Mouse (Mus musculus) Patski (cell line): ENCODE results near the gene Gm9887. TPM values are rescaled to one million over a fixed set of nuclear protein-coding genes. Genes with fewer than 3 reads are reported as not detected.
A peak's percentile ranks its signal among the peaks of the same experiment; 100 is the strongest.

Experiments used
- ATAC-seq: fragments of 100-300 bp; one replicate; pipeline ENCODE4 v1.8.0; 2021
- CTCF ChIA-PET: fragments of 350-600 bp; sonication (Branson Sonifier 250); formaldehyde crosslinking; loops from one replicate; lab custom pipeline; 2022; ENCODE audit warnings: inconsistent platforms; lab: Charles Lee
- POLR2A ChIA-PET: fragments of 350-600 bp; sonication (Branson Sonifier 250); formaldehyde crosslinking; loops from one replicate; lab custom pipeline; 2022; ENCODE audit warnings: antibody characterized with exemption, inconsistent platforms; lab: Charles Lee
- DNase-seq: peaks from one replicate; pipeline ENCODE4 v3.0.0-alpha.2; 2011; ENCODE audit warnings: low read depth, low spot score
- H3K27me3 ChIP-seq: fragments of 371-371 bp; one replicate; pipeline ENCODE4 v1.5.1; 2021
- CTCF ChIP-seq: fragments of 100-300 bp; IDR thresholded peaks from one replicate; pipeline ENCODE4 v1.5.1; 2021
- in situ Hi-C: fragments of 300-500 bp; cut with MboI; formaldehyde crosslinking; loops from 3 replicates; pipeline ENCODE4 v1.11.1; 2018; ENCODE audit warnings: low pct_unique_long_range_greater_than_20kb, mixed read lengths
- polyA plus RNA-seq: library from polyadenylated mRNA; unstranded; gene quantifications from one replicate; pipeline ENCODE4 v1.2.3, GENCODE M21; 2021

Gm9887 gene
- 5.9 TPM for polyA plus RNA-seq

DNA sequence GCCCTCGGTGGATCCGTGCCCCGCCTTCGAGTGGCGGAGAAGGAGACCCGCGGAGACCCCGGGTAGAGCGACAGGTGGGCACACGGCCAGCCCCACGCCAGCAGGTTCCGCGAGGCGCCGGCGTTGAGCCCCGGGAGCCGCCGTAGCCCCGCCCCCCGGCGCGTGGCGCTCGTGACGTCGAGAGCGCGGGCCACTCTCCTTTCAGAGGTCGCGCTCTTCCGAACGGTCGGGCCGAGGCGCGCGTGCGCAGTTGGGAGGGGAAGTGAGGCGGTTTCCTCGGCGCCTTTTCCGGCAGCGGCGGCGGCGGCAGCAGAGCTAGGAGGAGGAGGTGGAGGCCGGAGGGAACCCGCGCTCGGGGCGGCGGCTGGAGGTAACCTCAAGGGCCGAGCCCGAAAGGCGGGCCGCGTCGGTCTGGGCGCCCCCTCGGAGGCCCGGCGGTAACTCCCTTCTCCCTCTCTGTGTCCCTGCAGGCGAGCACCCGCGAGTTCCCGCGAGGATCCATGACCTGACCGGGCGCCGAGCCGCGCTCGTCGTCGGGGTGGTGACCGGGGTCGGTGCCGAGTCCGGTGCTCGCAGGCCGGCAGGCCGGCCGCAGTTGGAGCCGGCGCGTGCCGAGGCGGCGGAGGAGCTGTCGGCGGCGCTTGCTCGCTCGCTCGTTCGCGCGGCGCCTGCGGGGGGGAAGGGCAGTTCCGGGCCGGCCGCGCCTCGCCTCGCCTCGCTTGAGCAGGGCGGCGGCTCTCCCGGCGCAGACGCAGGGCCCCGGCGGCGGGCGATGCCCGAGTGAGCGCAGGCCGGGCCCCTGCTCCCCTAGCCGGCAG is at the start of gene Gm9887, which contains the start of gene Arf6:
TSS of gene Gm9887 (minus strand) at position 605 of the 818 bp plus-strand sequence.
TSS of gene Arf6 (plus strand) at position 297 of the 818 bp plus-strand sequence.
- ChIA-PET POLR2A (interaction anchor here (0.6 to 1.5 kb wide), 3 partner anchors 10 to 233 kb away, joined by 3 read pairs; no protein-coding TSS in a partner anchor), CTCF (no interaction called here)
- no peak for TF ChIP-seq CTCF
- in situ Hi-C loops = loop anchor here (25.0 kb wide), 1 partner anchor 515 kb away; the partner anchor contains the start of genes Atl1 and Map4k5
- peak; percentile 72 for DNase-seq
- no peaks in the 10 kb centered on the region for H3K27me3 ChIP-seq
- ATAC-seq = peak; percentile 83

DNA sequence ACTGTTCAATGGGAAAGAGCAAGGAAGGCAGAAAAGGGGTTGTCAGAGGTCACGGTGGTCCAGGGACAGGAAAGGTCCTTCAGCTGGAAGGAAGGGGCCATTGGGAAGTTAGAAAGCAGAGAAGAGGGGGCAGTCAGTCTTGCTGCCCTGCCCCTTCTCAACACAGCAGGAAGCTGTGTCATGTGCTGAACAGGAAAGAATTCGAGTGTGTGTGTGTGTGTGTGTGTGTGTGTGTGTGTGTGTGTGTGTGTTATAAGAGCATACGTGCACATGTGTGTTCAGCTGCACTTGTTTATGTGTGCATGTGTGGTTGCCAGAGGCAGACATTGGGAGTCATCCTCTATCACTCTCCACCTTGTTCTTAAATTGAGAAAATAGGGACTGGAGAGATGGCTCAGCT is 48.5 kb upstream of the Gm9887 start:
- in situ Hi-C loops = no loop called here
- no peak for TF ChIP-seq CTCF
- ChIA-PET CTCF (interaction anchor here (1.3 to 3.2 kb wide), 2 partner anchors 9 to 31 kb away, joined by 3 to 9 read pairs; no protein-coding TSS in a partner anchor), POLR2A (interaction anchor here (0.6 to 0.7 kb wide), 2 partner anchors 14 kb away, joined by 3 read pairs; no protein-coding TSS in a partner anchor)
- ATAC-seq (no peak), DNase-seq (no peak)
- no peaks in the 10 kb centered on the region for H3K27me3 ChIP-seq

- POLR2A ChIA-PET = interaction anchor here (0.6 kb wide), 1 partner anchor 56 kb away, joined by 3 read pairs; no protein-coding TSS in a partner anchor
- ATAC-seq = peak; percentile 79
- CTCF ChIA-PET = interaction anchor here (1.1 to 1.3 kb wide), 3 partner anchors 10 to 54 kb away, joined by 3 to 4 read pairs (median 3); no protein-coding TSS in a partner anchor
- H3K27me3 ChIP-seq = no peaks in the 10 kb centered on the region
- no peak for DNase-seq
- no peak for TF ChIP-seq CTCF
- in situ Hi-C loops = no loop called here
These were observed 47.3 kb upstream of the Gm9887 start for GRCm38 (mm10) chr12:69419606-69420005.

DNA sequence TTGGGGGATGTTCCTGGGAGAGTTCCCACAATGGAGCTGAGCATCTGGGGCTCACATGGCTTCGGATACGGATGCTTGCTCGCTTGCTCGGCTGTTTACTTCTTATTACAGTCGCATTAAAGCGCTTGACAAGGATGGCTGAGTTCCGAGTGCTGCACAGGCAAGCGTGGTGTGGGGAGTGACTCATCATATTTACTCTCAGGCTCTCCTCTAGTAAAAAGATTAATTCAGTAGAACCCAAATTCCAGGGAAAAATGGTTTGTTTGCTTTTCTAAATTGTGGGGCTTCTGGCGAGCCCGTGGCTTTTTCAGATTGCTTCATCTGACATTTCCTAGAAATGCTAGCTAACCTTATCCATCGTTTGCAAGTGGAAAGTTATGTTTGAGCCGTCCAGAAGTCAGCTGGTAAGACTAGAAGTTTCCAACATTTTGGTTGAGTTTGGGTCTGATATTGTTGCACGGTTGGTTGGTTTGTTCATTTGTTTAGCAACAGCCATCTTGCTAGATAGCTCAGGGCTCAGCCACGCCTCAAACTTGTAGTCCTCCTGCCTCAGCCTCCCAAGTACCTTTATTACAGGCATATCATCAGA is 46.9 kb upstream of the Gm9887 start:
- in situ Hi-C loops = no loop called here
- ChIA-PET POLR2A (interaction anchor here (0.5 to 0.6 kb wide), 2 partner anchors 40 to 57 kb away, joined by 3 to 4 read pairs; no protein-coding TSS in a partner anchor), CTCF (interaction anchor here (0.7 to 1.9 kb wide), 4 partner anchors 16 to 53 kb away, joined by 3 to 5 read pairs (median 4); no protein-coding TSS in a partner anchor)
- ATAC-seq (peak; percentile 82), DNase-seq (peak; percentile 97)
- TF ChIP-seq CTCF = no peak
- no peaks in the 10 kb centered on the region for H3K27me3 ChIP-seq

DNA sequence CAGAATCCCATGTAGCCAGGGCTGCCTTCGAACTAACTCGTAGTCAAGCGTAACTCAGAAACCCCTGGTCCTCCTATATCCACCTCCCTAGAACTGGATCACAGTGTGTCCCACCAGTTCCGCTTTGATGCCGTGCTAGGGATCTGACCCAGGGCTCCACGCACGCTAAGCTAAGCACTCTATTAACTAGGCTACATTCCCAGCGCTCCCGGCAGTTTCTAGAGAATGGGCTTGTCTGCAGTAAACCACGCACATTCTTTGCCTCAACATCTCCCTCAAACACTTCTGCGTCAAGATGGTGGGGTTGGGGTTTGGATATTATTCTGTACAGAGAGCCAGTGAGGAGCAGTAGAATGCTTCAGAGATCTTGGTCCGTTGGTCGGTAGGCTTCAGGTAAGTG is 46.3 kb upstream of the Gm9887 start:
- TF ChIP-seq CTCF = no peak
- POLR2A ChIA-PET = interaction anchor here (0.8 kb wide), 1 partner anchor 30 kb away, joined by 5 read pairs; no protein-coding TSS in a partner anchor
- ATAC-seq (no peak), DNase-seq (no peak)
- H3K27me3 ChIP-seq = no peaks in the 10 kb centered on the region
- in situ Hi-C loops = no loop called here
- CTCF ChIA-PET = interaction anchor here (0.7 to 1.9 kb wide), 2 partner anchors 16 to 29 kb away, joined by 3 to 5 read pairs; no protein-coding TSS in a partner anchor

DNA sequence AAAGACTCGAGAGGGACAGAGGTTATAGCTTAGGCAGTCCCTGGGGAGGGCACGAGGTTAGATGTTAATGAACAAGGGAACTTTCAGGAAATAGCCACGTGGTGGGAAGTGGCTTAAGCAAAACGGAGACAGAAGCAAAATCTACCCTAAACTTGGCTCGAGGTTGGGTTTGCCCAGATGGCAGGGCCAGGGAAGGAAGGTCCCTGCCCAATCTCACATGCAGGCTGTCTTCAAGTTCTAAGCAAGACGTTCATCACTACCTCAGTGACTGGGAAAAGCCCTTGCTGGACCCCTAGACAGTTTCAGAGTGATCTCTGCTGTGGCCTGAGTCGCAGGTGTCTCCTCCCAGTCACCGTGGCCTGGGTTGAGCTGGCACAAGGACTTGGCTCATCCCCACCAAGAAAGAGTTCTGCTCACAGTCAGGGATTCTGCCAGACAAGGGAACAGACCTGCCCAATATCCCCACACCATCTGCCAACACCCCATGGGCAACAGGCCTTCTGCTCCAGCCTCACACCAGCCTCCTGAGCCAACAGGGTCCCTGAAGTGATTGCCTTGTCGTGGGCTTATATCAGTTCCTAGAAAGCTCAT is 45.5 kb upstream of the Gm9887 start:
- TF ChIP-seq CTCF = no peak
- in situ Hi-C loops = no loop called here
- H3K27me3 ChIP-seq = no peaks in the 10 kb centered on the region
- DNase-seq = no peak
- no peak for ATAC-seq
- CTCF ChIA-PET = interaction anchor here (1.9 kb wide), 1 partner anchor 15 kb away, joined by 5 read pairs; no protein-coding TSS in a partner anchor
- POLR2A ChIA-PET = interaction anchor here (0.8 to 0.9 kb wide), 3 partner anchors 30 to 54 kb away, joined by 3 to 5 read pairs (median 3); no protein-coding TSS in a partner anchor

- H3K27me3 ChIP-seq = no peaks in the 10 kb centered on the region
- POLR2A ChIA-PET = interaction anchor here (1.0 kb wide), 1 partner anchor 15 kb away, joined by 3 read pairs; no protein-coding TSS in a partner anchor
- in situ Hi-C loops = no loop called here
- DNase-seq (no peak), ATAC-seq (no peak)
- CTCF ChIA-PET = interaction anchor here (0.8 to 2.0 kb wide), 4 partner anchors 12 to 29 kb away, joined by 3 to 6 read pairs (median 5); no protein-coding TSS in a partner anchor
- no peak for TF ChIP-seq CTCF
These were observed 44.5 kb upstream of the Gm9887 start for GRCm38 (mm10) chr12:69416793-69417192.

- no peak for TF ChIP-seq CTCF
- DNase-seq (no peak), ATAC-seq (no peak)
- in situ Hi-C loops = no loop called here
- CTCF ChIA-PET = interaction anchor here (1.0 to 2.0 kb wide), 6 partner anchors 9 to 42 kb away, joined by 3 to 6 read pairs (median 4); no protein-coding TSS in a partner anchor
- no peaks in the 10 kb centered on the region for H3K27me3 ChIP-seq
- POLR2A ChIA-PET = interaction anchor here (0.7 kb wide), 1 partner anchor 26 kb away, joined by 4 read pairs; no protein-coding TSS in a partner anchor
These were observed 42.7 kb upstream of the Gm9887 start for GRCm38 (mm10) chr12:69414826-69415572.

- no peak for TF ChIP-seq CTCF
- DNase-seq (no peak), ATAC-seq (no peak)
- in situ Hi-C loops = no loop called here
- CTCF ChIA-PET = interaction anchor here (0.8 kb wide), 1 partner anchor 9 kb away, joined by 3 read pairs; no protein-coding TSS in a partner anchor
- H3K27me3 ChIP-seq = no peaks in the 10 kb centered on the region
- POLR2A ChIA-PET = no interaction called here
These were observed 41.0 kb upstream of the Gm9887 start for GRCm38 (mm10) chr12:69413303-69413702.
